Mouse (Mus musculus) frontal cortex, postnatal 10 days (tissue): Measurements from ENCODE around the gene BC107364.
A peak's percentile ranks its signal among the peaks of the same experiment; 100 is the strongest.
"Not testable (repeated sequence)": the region's sequence is repeated elsewhere in the genome, so short reads cannot be mapped to it uniquely, and the experiment has no call there.

Experiments
- DNase-seq, 2 experiments: peaks; one replicate each; pipeline ENCODE4 v3.0.0; 2022; ENCODE audit warnings: low spot score in 2 of 2, mixed read lengths in 1 of 2

BC107364 gene

GRCm38 (mm10) chr3:96451181-96451737, 847 bp downstream of the BC107364 start:
- DNase-seq: not testable (repeated sequence)

DNA sequence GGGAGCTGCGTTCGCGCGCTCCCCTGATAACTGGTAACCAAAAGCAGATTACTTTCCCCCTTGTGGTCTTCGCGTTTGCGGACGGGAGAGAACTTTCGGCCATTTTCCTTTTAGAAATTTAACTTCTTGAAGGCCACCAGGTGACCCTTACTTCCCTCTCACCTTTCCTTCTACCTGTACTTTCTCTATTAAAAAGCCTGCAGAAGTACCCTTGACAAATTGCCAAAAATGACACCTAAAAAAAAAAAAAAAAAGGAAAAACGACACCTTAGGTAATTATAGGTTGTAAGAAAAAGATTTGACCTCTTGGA, 1.6 kb downstream of the BC107364 start:
- not testable (repeated sequence) for DNase-seq

DNA sequence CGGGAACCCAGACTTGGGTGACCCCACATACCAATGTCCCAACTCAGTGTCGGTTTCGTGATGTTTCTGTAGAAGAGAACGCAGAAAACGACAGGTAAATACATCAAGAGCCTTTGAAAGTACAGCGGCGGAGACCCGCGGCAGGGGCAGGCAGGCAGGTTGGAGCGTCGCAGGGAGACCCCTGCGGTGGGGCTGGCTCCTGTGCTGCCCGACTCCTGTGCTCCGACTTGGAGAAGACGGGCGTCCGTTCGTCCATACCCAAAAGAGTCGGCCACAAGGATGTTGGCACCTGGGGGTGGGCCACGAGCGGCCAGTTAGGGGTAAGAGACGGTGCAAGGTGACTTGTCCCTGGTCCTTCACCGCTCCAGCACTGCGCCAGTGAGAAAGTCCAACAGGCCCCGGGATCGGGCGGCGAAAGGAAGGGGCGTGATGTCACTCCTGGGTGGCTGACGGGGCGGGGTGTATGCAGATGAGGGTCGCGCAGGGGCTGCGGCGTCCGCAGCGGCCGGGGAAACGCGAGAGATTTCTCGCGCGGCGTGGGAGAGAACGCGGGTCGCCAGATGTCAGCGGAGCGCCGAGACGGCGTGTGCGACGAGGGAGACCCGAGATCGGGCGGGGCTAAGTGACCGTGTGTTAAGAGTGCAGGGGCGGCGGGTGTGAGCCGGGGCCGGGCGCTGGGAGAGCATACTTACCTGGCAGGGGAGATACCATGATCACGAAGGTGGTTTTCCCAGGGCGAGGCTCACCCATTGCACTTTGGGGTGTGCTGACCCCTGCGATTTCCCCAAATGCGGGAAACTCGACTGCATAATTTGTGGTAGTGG, 2.1 kb downstream of the BC107364 start:
- not testable (repeated sequence) for DNase-seq

DNA sequence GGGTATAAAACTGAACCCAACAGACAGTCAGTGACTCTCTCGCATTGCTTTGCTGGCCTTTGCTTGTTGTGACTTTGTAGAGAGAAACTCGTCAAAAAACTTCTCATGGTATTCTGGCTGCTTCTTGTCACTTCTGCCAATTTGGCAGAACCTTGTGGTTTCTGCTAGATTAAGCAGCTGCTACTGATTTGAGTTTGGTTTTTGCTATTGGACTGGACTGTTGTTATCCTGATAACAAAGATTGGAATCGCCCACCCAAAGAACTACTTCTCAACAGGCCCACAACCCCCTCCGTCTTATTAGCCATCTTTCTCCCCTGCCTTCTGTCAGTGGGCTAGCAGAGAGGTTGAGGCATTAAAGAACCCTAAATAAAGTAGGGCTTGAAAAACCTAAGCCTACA, 6.7 kb downstream of the BC107364 start:
- DNase-seq: no peak

GRCm38 (mm10) chr3:96440578-96440977, 11.5 kb downstream of the BC107364 start:
- DNase-seq: peak in 1 of 2 experiments; percentile 52

- DNase-seq: peak in 1 of 2 experiments; percentile 39
Measured at GRCm38 (mm10) chr3:96435557-96436091, 16.5 kb downstream of the BC107364 start.

GRCm38 (mm10) chr3:96432207-96432606, 19.9 kb downstream of the BC107364 start:
- DNase-seq: no peak

GRCm38 (mm10) chr3:96429819-96430132, 22.3 kb downstream of the BC107364 start:
- DNase-seq: no peak

- DNase-seq: no peak
Measured at GRCm38 (mm10) chr3:96428941-96429818, 22.9 kb downstream of the BC107364 start.

GRCm38 (mm10) chr3:96427761-96428462, 24.2 kb downstream of the BC107364 start:
- peak in 1 of 2 experiments; percentile 27 for DNase-seq

- no peak for DNase-seq
Measured at GRCm38 (mm10) chr3:96427311-96427710, 24.8 kb downstream of the BC107364 start.

GRCm38 (mm10) chr3:96426268-96426667, 25.8 kb downstream of the BC107364 start:
- no peak for DNase-seq

DNA sequence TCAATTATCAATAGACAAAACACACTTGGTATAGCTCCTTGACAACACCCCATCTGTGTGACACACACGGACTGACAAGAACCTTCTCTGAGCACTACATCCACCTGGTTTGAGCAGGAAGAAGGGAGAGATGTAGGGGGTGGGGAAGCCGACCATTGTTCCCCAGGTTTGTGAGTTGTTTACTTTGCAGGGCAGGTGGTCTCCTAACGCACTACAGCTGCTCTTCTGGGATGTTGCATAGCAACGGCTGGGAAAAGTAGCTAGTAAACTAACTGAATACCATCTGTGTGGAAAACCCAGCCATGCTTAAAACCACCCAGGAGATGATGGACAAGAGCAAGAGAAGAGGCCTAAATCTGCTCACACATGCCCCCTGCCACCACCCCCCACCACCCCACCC, 27.7 kb downstream of the BC107364 start:
- DNase-seq: not testable (repeated sequence)

DNA sequence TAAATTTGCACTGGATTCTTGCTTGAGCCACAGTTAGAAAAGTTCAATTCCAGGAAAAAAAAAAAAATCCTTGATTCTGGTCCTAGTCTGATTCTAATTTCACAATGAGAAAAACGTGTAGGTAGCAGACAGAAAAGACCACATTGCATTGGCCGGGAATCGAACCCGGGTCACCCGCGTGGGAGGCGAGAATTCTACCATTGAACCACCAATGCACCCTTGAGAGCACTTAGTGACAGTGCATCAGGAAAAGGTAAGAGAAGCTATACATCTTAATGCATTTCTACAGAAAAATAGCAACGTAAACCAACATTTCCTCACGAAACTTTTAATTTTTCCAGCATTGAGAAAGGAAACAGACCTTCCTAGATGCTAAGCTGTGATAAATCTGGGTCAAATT, 28.2 kb downstream of the BC107364 start:
- DNase-seq: no peak

DNA sequence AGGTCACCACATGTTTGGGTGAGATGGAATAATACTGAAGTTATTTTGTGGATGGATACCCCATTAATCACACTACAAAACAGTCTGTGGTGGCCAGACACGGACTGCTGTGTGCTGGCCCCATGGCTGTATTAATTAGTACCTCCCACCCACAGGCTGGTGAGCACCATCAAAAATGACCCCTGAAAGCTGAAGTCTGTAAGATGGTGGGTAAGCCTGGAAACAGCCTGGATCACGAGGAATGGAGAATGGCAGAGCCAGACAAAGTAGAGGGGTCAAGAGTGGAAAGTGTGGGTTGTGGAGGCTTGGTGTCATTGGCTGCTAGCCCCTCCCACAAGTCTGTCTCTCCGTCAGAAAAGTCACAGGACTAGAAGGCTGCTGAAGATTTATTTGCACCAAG, 31.3 kb downstream of the BC107364 start:
- no peak for DNase-seq

DNA sequence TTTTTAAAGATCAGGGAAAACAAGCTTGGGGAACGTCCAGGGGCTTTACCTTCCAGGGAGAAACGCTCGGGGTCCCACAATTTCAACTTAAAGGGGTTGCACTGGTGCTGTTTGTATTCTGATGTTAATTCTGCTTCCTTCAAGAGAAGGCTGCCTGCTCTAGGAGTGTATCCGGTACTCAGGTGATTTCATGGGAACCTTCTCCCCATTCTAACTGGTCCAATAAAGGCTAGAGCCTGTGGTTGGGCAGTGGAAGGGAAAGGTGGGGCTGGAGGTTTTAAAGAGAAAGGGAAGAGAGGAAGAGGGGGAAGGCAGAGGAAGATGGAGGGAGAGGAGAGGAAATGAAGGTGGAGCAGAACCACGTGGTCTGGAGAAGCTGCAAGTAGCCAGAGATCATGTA, 33.2 kb downstream of the BC107364 start:
- not testable (repeated sequence) for DNase-seq

- no peak for DNase-seq
Measured at GRCm38 (mm10) chr3:96417850-96418815, 34.0 kb downstream of the BC107364 start.

DNA sequence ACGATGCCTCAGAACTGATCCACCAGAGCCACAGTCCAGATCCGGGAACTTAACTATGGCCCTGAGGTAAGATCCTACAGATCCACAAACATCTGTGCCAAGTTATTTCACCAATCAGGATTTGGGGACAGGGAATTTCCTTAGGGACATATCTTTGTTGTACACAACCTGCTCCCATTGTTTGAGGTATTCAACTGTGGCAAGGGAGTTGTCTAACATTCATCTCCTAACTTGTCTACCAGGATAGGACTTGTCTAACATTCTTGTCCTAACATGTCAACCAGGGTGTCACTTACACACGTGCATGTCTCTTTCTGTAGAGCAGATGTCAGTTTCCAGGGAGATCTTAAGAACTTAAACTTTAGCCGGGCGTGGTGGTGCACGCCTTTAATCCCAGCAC, 35.5 kb downstream of the BC107364 start:
- no peak for DNase-seq

DNA sequence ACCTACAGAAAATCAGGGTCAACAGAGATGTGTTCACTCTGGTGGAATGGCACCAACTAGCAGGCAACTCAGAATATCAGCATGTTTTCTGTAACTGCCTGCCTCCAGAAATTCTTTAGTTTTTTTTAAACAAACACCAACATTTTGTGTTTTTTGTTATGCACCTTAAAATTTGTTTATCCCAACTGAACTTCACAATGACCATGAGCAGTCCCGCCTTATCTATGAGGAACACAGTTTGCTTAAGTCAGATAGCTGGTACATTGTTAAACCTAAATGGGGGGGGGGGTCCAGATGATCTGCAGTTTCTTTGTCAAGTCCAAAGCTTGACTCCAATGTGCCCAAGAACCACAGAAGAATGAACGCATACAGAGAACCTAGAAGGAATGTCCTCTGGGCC, 36.0 kb downstream of the BC107364 start:
- DNase-seq: no peak

- no peak for DNase-seq
Measured at GRCm38 (mm10) chr3:96414951-96415327, 37.2 kb downstream of the BC107364 start.
